Mouse (Mus musculus): ENCODE data around the gene Tubg2.

Gene Tubg2

GRCm38 (mm10) chr11:101167211-101167962, 11.7 kb downstream of the Tubg2 start:
- DNase-seq = no peak

- DNase-seq = no peak
Observed at GRCm38 (mm10) chr11:101167963-101168300, 12.2 kb downstream of the Tubg2 start.

GRCm38 (mm10) chr11:101168301-101168980, 12.7 kb downstream of the Tubg2 start:
- peak in 1 of 2 experiments; percentile 39 for DNase-seq

- DNase-seq = no peak
Observed at GRCm38 (mm10) chr11:101169301-101170107, 13.8 kb downstream of the Tubg2 start.

- peak; percentile 79 to 85 for DNase-seq
Observed at GRCm38 (mm10) chr11:101170354-101170810, 14.7 kb downstream of the Tubg2 start, which contains the start of gene Cntnap1. Gene Cntnap1 (plus strand): TSS chr11:101170523.

- DNase-seq = peak; percentile 98
Observed at GRCm38 (mm10) chr11:101170811-101171610, 15.3 kb downstream of the Tubg2 start, which contains the start of gene Plekhh3. Gene Plekhh3 (minus strand): TSS chr11:101171351.

GRCm38 (mm10) chr11:101171721-101172433, 16.2 kb downstream of the Tubg2 start:
- peak; percentile 74 to 77 for DNase-seq

GRCm38 (mm10) chr11:101172434-101172815, 16.7 kb downstream of the Tubg2 start:
- no peak for DNase-seq

GRCm38 (mm10) chr11:101173112-101173511, 17.4 kb downstream of the Tubg2 start:
- DNase-seq = peak; percentile 84 to 86

GRCm38 (mm10) chr11:101173631-101174388, 18.1 kb downstream of the Tubg2 start:
- peak; percentile 79 to 82 for DNase-seq

GRCm38 (mm10) chr11:101174389-101174745, 18.7 kb downstream of the Tubg2 start:
- DNase-seq = no peak

GRCm38 (mm10) chr11:101174851-101175628, 19.3 kb downstream of the Tubg2 start, which contains the start of gene Ccr10:
Gene Ccr10 (minus strand): TSS chr11:101175443.
- DNase-seq = no peak

- DNase-seq = peak; percentile 23 to 41
Observed at GRCm38 (mm10) chr11:101175636-101176116, 20.0 kb downstream of the Tubg2 start.

GRCm38 (mm10) chr11:101176117-101176691, 20.5 kb downstream of the Tubg2 start:
- peak in 1 of 2 experiments; percentile 27 for DNase-seq

GRCm38 (mm10) chr11:101176933-101177773, 21.4 kb downstream of the Tubg2 start:
- DNase-seq = peak; percentile 50 to 55

GRCm38 (mm10) chr11:101178061-101179058, 22.7 kb downstream of the Tubg2 start:
- no peak for DNase-seq

GRCm38 (mm10) chr11:101179306-101179705, 23.6 kb downstream of the Tubg2 start:
- no peak for DNase-seq
